Mouse (Mus musculus) C2C12 (cell line): ENCODE results near the gene Whamm.

Experiments used
- CTCF ChIP-seq: IDR thresholded peaks from one replicate; pipeline ENCODE4 v1.5.1; 2011; ENCODE audit not compliant: control insufficient read depth, insufficient read depth, insufficient read length
- MAX ChIP-seq: IDR thresholded peaks from one replicate; pipeline ENCODE4 v1.6.1; 2011; ENCODE audit warnings: mild to moderate bottlenecking, control low read depth

- TF ChIP-seq MAX, result no peak
- no peak for TF ChIP-seq CTCF
Measured at GRCm38 (mm10) chr7:81538070-81538675, 32.9 kb upstream of the Whamm start.
